Mouse (Mus musculus) spleen, postnatal 14 days (tissue): Measurements from ENCODE around the gene Tnk2.

Source experiments
- DNase-seq, 2 experiments: peaks; one replicate each; pipeline ENCODE4 v3.0.0; 2021 to 2022; ENCODE audit warnings: low spot score in 2 of 2

Tnk2 gene

DNA sequence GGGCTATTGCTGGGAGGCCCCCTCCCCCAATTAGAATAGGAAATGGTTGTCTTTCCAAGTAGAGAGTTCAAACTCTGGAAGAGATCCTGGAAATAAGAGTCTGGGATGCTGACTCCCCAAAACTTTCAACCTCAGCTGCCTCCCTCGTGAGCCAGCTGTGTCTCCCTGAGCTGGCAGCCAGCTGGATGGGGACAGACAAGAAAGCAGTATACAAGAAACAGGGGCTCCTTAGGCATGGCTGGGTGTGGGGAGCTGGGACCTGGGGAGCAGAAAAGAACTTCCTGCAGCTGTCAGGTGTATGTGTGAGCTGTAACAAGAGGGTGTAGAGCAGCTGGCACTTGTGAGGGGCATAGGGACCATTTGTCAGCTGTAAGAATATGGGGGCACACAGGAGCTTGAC lies 16.4 kb downstream of the Tnk2 start:
- DNase-seq = no peak

DNA sequence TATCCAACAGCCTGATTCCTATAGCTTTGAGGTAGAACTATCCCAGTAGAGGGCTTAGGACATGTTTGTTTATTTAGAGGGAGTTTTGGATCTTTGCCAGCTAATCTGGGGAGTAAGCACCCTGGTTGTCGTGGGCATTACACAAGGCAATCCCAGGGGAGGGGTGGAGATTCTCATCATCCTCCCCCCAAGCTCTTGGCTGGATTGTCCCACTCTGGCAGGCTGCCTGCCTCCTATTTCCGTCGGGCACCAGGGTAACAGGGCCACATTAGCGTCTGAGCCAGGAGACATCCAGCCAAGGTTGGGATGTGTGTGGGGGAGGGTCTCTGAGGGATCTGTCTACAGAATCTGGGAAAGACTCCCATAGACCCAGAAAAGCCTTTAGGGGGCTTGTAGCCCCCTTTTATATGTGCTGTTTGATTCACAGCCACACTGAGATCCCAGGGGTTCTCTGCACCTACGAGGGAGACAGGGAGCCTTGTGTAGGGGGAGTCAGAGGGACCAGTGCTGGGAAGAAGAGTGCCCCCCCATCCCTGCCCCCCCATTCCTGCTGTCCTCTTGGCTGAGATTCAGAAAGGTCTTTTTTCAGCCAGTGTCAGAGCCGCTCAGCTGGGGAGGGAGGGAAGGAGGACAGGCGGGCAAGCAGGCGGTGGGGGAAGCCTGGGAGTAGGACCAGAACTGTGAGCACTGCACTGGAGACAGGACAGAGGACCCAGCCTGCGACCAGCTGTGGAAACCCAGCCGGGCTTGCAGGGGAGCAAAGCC lies 17.1 kb downstream of the Tnk2 start:
- no peak for DNase-seq

- no peak for DNase-seq
Measured at GRCm38 (mm10) chr16:32661493-32661921, 17.8 kb downstream of the Tnk2 start.

GRCm38 (mm10) chr16:32662372-32662771 lies 18.7 kb downstream of the Tnk2 start:
- no peak for DNase-seq

GRCm38 (mm10) chr16:32663231-32663858 lies 19.7 kb downstream of the Tnk2 start:
- no peak for DNase-seq

GRCm38 (mm10) chr16:32664211-32664610 lies 20.5 kb downstream of the Tnk2 start:
- DNase-seq = no peak

DNA sequence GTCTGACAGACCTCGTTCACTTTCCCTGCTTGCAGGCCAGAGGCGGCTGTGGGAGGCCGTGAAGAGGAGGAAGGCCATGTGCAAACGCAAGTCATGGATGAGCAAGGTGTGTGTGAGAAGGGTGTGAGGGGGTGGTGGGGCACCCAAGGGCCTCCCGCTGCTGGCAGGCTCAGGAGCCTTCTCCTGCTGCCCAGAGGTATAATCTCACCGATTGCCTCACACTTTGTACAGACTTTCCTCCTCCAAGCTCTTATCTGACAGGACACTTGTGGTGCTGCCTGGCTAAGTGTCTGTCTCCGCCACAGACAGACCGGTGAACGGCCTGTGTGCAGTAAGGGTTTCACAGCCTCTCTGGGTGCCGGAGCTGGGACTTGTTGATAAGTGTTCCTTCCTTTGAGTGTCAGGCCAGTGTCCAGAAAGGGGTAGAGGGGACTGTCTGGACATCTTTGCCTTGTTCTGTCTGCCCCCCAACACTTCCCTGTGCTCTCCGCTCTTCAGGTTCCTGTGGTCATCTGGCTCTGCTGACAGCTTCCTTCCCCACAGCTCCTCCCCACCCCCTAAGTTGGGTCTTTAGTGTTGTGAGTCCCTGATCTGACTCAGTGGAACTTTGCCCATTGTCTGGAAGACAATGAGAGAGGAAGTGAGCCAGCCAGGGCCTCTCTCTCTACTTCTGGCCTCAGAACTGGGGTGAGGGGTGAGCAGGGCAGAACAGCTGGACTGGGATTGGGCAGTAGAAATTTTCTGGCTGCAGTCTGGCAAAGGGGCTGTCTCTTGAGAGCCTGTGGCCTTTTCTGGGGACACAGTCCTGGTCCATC lies 22.4 kb downstream of the Tnk2 start:
- DNase-seq = no peak

- no peak for DNase-seq
Measured at GRCm38 (mm10) chr16:32666671-32667551, 23.2 kb downstream of the Tnk2 start.

DNA sequence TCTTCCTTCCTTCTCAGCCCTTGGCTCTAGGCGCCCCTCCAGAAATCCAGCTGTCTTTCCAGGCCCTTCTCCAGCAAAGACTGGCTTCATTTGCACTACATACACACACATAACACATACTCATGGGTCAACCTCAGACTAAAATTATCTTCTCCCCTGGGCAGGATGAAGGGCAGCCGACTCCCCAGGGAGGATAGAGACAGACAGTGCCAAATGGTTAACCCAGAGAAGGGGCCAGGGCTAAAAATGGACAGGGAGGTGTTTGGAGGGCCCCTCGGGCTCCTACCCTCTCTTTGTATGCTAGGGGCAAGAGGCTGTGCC lies 23.8 kb downstream of the Tnk2 start:
- DNase-seq = no peak

DNA sequence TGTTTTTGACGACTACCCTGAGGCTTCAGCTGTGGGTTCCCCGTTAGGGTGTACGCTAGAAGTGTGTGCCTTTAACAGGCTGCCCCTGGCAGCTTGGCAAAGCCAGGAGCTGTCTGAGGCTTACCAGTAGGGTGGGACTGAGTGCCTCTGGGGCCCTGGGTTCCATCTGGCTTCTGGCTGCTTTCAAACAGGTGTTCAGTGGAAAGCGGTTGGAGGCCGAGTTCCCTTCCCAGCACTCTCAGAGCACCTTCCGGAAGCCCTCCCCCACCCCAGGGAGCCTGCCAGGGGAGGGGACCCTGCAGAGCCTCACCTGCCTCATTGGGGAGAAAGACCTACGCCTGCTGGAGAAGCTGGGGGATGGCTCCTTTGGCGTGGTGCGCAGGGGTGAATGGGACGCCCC lies 24.4 kb downstream of the Tnk2 start:
- DNase-seq = no peak

DNA sequence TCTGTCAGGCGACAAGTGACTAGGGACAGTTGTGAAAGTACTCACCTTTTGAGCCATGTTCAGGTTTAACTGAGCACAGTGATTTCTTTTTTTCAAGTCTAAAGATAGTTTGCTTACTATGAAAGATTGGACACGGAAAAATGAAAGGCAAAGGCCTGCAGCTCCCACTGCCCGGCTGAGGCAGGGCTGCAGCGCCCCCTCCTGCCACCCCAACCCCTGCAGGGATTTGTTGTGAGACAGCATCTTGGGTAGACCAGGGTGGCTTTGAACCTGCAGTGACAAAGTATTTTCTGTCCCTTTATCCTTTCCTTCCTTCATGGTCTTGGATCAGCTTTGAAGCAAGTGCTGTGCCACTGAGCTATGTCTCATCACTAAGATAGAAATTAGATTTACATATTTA lies 24.8 kb downstream of the Tnk2 start:
- DNase-seq = peak in 1 of 2 experiments; percentile 52

DNA sequence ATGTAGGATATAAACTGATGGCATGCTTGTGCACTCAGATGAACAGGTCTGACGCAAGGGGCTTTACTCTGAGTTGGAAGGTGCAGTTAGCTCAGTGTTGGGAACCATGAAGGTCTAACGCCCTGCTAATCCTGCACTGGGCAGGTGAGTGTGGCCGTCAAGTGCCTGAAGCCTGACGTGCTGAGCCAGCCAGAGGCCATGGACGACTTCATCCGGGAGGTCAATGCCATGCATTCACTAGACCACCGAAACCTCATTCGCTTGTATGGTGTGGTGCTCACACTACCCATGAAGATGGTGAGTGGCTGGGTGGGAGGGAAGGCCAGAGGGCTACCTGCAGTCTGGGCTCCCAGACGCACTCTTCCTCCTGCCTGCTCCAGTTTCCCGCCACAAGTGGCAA lies 25.6 kb downstream of the Tnk2 start:
- DNase-seq = no peak

GRCm38 (mm10) chr16:32670354-32671124 lies 26.9 kb downstream of the Tnk2 start:
- DNase-seq = no peak

DNA sequence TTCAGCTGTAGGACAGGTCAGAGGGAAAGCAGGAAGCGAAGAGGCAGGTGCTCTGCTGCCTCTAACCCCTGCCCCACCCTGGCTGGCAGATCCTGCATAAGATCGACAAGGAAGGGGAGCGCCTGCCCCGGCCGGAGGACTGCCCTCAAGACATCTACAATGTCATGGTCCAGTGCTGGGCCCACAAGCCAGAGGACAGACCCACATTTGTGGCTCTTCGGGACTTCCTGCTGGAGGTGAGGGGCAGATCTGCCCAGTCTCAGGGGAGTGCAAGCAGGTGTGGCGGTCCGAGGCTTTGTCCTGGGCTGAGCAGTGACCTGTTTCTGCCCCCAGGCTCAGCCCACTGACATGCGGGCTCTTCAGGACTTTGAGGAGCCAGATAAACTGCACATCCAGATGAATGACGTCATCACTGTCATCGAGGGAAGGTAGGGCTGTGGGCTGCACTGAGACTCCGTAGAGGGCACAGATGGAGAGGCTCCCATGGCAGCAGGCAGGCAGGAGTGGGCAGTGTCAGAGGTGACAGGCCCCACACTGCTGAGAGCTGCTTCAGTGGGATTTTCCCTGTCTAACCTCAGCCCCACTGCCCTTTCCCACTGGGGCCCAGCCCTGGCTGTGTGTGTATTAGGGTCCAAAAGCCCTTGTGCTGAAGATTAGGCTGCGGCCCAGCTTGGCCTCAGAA lies 27.7 kb downstream of the Tnk2 start:
- DNase-seq = no peak

DNA sequence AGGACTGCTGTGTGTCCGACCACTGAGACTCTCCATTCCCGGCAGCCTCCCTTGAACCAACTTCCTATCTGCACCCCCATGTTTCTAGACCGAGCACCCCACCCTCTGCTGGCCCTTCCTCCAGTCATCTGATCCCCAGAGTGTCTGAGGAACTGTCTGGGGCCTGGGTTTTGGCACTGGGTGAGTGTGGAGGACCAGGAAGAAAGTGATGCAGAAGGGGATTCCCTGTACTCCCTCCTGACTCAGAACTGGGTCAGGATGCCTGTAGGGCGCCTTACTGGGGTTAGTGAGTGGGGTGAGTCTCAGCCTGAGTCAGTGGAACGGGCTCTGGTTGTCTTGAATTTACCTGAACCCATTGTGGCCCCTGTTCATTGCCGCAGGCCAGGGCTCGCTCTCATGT lies 28.6 kb downstream of the Tnk2 start:
- no peak for DNase-seq

DNA sequence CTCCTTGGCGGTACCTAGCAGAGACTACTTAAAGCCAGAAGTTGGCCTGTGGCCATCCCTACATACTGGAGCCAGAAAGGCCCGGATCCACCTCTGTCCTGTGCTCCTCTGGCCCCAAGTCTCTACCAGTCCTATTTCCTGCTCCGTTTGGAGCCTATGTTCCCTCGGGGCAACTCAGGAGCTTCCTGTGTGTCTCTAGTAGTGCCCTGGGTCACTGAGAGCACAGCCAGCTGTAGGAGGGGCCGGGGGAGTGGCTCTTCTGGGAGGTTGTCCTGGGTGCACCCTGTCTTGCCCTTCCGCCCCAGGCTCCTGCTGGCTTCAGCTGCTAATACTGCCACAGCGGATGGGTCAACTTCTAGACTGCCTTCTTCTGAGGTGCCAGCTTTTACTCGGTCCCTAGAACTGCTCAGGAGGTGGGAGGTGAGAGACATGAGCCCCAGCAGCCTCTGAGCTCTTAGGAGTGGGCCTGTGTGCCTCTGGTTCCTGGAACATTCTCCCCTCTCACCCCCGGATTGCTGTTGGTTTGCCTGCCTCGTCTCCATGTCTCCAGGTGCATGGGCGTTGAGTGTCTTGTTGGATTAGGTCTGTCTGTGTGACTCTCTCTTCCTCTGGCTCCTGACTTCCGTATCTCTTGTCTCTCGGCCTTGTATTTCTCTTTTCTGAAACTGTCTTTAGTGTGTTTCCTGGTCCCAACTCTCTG lies 29.3 kb downstream of the Tnk2 start:
- DNase-seq = no peak

DNA sequence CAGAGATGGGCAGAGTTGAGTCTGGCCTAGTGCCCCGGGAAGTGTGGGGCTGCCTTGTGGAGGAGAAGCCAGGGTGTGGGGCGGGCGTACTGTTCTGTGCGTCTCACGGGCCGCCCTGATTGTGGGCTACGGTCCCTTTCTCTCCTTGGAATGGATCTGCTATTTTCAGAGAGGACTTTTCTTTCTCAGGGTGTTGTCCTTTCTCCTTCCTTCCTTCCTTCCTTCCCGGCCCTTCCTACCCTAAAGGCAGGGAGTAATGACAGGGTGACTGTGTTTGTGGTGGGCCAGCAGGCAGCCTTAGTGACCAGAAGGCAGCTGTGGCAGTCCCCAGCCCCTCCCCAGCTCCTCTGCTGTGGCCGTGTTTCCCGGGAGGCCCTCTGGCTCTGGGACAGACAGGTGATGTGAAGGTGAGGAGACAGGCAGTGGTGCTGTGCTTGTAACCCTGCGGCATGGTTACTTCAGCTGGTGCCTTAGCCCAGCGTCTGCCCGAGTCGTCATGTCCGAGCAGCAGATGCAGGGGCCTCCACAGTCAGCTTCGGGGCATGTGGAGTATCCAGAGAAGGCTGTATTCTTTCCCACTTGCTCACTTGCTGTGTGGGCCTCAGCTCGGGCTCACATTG lies 30.6 kb downstream of the Tnk2 start:
- no peak for DNase-seq

- DNase-seq = no peak
Measured at GRCm38 (mm10) chr16:32677040-32677700, 33.5 kb downstream of the Tnk2 start.

DNA sequence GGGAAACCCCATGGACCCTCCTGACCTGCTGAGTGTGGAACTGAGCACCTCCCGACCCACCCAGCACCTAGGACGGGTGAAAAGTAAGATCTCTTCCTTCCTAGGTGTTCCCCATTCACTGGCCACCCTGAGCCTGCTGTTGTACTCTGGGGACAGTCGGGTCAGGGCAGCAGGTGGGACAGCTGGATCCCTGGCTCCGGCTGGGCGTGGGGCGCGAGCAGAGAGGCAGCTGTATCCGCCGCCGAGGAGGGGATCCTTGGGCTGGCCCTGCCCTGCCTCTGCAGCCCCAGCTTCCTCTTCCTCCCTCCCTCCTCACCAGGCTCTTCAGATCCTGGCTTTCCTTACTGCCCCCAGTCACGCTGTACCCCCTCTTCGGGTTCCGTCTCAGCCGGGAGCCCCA lies 34.2 kb downstream of the Tnk2 start:
- DNase-seq = no peak
